Mouse (Mus musculus): ENCODE results near the gene Wdr1.
A peak's percentile ranks its signal among the peaks of the same experiment; 100 is the strongest.
"Not testable (repeated sequence)": the region's sequence is repeated elsewhere in the genome, so short reads cannot be mapped to it uniquely, and the experiment has no call there.

Gene Wdr1

DNA sequence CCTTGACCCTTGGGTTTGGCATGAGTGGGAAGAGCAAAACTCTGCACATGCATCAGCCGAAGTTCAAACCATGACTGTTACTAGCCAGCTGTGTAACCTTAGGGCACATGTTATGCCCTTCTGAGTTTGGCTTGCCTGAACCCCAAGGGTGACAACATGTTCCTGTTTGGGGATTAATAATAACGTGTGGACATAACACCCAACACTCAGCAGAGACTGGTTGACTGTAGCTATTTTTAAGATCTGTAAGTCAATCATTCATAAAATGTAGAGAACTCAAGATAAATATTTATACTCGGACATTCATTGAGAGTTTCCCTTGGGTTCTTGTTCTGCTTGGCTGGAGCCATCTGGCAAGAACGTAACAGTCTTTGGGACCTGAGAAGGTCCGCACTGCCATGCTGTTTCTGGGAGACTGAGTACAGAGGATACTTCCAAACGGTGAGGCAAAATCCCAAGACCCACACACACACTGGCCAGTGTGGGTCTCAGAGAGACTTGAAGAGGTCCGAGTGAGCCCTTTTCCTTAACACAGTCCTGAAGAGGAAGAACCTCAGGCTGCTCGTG is 66.4 kb downstream of the Wdr1 start:
- no peak for DNase-seq (ENCODE audit: low spot score in 2 of 2)

DNA sequence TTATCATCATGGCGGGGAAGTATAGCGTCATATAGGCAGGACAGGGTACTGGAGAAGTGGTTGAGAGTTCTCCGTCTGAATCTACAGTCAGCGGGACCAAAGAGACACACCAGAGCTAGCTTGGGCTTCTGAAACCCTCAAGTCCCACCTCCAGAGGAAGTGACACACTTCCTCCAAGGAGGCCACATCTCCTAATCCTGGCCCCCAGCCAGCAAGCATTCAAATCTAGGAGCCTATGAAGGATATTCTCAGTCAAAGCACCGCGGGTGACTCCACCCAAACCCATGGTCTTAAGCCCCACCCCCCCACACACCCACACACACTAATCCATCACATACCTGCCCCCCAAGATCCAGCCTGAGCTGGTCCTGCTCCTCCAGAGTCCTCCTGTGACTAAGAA is 69.1 kb downstream of the Wdr1 start:
- DNase-seq (ENCODE audit: low spot score in 2 of 2): no peak

DNA sequence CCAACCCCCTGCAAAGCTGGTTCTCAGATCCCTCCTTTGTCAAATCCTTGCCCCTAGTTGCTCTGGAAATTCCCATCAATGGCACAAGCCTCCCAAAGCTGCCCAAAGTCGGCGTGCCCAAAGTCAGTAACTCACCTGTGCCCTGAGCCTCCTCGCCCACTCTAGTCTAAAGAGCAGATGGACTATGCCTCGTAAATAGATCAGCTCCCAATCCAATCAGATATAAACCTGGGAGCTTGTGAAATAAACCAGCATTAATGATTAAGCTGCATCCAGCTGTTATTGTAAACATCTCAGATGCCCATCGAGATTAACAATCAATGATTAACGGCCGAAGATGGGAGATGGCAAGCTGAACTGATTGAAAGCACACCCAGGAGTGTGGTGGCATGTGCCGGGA is 71.3 kb downstream of the Wdr1 start:
- DNase-seq (ENCODE audit: low spot score in 2 of 2): no peak

GRCm38 (mm10) chr5:38489739-38490138 is 73.3 kb downstream of the Wdr1 start:
- DNase-seq (ENCODE audit: low spot score in 2 of 2): no peak

- no peak for DNase-seq (ENCODE audit: low spot score in 2 of 2)
These were observed 74.1 kb downstream of the Wdr1 start for GRCm38 (mm10) chr5:38488673-38489615.

GRCm38 (mm10) chr5:38488026-38488425 is 75.0 kb downstream of the Wdr1 start:
- DNase-seq (ENCODE audit: low spot score in 2 of 2): no peak

- DNase-seq (ENCODE audit: low spot score in 2 of 2): no peak
These were observed 75.8 kb downstream of the Wdr1 start for GRCm38 (mm10) chr5:38487247-38487646.

- DNase-seq (ENCODE audit: low spot score in 2 of 2): no peak
These were observed 77.1 kb downstream of the Wdr1 start for GRCm38 (mm10) chr5:38485946-38486345.

- no peak for DNase-seq (ENCODE audit: low spot score in 2 of 2)
These were observed 79.4 kb downstream of the Wdr1 start for GRCm38 (mm10) chr5:38483518-38484110.

DNA sequence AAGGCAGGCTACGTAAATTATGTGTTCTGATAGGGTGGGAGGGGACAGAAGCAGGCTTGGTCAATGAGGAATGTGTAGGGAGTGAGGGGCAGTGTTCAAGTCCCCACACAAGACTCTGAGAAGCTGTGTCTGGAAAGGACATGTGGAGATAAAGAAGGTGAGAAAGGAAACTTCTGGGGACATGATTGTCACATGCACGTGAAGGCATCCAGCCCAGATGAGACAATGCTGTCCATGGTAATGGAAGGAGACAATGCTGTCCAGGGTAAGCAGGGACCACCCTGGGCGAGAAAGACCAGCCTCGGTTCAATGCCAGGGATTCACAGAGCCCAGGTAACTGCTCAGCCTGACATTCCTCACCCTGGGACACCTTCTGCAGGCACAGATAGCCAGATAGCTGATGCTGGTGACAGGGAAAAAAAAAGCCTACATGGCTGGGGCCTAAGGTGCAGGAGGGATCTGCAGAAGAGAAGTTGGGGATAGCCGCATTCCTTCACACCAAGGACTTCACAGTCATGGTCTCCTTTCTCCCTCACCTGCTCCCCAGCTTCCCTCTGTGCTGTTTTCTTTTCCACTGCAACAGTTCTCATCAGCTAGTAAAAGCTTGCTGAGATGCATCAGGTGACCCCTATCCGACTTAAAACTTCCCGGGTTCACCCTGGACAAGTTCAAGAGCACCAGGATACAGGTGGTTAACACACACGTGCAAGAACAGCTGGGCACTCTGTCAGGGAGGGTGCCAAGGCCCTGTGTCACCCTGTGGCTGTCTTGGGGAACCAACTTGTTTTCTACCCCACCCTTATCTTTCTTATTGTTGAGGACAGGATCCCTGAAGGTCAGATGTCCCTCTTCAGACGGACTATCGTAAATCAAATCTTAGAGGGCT is 82.0 kb downstream of the Wdr1 start:
- no peak for DNase-seq (ENCODE audit: low spot score in 2 of 2)

GRCm38 (mm10) chr5:38479908-38480725 is 82.9 kb downstream of the Wdr1 start:
- DNase-seq (ENCODE audit: low spot score in 2 of 2): no peak

DNA sequence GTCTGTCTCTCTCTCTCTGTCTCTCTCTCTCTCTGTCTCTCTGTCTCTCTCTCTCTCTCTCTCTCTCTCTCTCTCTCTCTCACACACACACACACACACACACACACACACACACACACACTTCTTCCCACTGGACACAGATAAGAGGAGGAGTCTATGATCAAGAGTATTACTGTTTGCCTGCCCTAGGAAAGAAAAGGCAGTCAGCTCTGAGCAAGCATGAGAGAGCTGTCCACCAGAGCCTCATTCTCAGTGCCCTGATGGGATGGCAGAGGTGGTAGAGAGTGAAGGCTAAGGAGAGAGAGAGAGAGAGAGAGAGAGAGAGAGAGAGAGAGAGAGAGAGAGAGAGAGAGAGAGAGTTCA is 83.5 kb downstream of the Wdr1 start:
- DNase-seq (ENCODE audit: low spot score in 2 of 2): not testable (repeated sequence)

GRCm38 (mm10) chr5:38479027-38479426 is 84.0 kb downstream of the Wdr1 start:
- DNase-seq (ENCODE audit: low spot score in 2 of 2): no peak

- DNase-seq (ENCODE audit: low spot score in 2 of 2): no peak
These were observed 85.1 kb downstream of the Wdr1 start for GRCm38 (mm10) chr5:38477731-38478445.

DNA sequence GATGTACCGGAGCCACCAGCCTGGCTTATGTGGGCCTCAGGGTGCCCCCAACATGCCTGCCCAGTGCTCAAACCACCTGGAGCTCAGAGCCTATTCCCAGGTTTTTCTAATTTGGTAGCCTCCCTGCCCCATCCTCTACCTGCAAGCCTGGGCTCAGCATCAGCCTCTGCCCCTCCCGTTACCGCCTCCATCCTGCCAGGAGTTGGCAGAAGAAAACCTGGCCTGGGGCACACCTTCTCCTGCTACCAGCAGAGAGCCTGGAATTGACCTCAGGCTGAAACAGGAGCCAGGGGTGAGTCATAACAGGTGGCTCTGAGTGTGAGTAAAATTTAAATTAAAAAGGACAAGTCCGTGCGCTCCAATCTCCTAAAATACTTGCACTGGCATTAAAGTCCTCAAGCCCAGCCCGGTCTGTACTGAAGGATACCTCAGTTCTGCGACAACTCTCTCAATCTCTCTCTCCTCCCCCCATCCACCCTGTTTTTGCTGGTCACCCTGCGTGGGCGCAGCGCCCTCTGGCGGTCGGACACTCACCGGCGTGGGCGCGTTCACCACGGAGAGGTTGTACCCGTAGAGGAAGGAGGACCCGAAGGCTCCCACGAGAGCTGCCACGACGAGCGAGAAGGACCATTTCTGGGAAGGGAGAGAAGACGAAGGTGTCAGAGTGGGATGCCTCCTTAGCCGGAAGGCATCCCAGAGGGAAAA is 86.0 kb downstream of the Wdr1 start:
- peak; percentile 51 to 73 for DNase-seq (ENCODE audit: low spot score in 2 of 2)

Measured in right cerebral cortex, adult 2 months (tissue).